Mouse (Mus musculus) right cerebral cortex, postnatal 14 days (tissue): Measurements from ENCODE around the gene Tinagl1.

Experiments used
- DNase-seq: peaks from one replicate; pipeline ENCODE4 v3.0.0; 2022

Tinagl1 gene

DNA sequence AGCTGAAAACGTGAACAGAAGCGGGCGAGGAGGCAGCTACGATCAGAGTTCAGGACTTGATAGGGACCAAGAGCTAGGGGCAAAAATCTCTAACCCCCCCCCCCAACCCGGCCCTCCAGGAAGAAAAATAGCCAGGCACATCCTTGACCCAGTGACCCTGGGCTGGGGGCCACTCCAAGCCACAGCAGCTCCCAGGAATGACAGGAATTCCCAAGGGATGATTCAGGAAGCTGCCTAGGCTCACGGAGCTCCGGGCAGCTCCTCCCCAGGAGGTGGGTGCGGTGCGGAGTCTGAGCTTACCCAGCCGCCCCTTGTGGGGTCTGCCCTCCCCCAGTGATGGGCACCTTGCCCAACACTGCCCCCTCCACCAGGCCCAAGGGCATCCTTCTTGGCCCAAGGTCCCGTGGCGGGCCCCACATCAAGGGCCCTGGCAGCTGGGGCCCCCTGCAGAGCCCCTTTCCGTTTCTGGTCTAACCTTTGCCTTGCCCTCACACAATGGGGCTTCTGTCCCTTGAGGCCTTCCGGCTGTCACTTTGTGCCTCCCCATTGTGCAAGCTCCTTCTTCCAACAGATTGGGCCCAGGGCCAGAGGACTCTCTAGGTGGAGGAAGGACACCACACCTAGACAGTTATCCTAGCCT lies at the start of gene Tinagl1:
Tinagl1 (minus strand) TSS at position 51 of the 640 bp plus-strand sequence.
- DNase-seq = no peak

GRCm38 (mm10) chr4:130224071-130224470 lies 49.1 kb upstream of the Tinagl1 start:
- DNase-seq = no peak

DNA sequence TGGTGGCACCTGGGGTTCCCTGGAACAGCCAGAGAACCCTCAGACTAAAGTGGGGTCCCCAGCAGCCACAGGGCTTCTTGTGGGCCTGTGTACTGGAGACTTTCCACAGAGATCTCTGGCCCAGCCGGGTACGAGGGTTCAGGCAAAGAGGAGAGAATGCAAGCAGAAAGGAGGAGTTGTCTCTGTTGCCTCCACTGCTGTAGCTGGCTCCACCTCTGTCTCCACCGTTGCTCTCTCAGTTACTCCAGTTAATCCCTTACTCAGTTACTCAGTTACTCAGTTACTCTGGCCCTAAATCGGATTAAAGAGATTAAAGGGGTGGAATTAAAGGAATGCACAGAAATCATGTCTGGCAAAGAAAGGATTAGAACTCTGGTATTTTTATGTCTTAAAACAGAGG lies 47.3 kb upstream of the Tinagl1 start, which contains the start of gene Gm853:
Gm853 (minus strand) TSS at position 223 of the 400 bp plus-strand sequence.
- DNase-seq = no peak

DNA sequence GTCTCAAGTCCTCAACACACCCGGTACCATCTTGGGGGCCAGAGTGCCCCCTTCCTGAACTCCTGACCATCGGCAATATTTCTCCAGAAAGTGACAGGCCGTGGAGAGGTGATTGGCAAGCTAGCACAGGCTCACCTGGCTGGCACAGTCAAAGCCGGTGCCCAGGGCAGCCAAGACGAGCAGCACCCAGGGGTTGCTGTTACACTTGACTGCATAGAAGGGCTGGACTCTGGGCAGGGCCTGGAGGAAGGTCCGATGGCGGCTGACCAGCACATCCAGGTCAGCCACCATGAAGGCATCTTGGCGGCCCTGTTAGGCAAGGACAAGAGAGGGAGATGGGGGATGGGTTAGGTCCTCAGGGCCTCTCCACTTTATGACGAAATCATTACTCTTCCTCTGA lies 45.3 kb upstream of the Tinagl1 start:
- DNase-seq = no peak

GRCm38 (mm10) chr4:130215392-130215791 lies 40.5 kb upstream of the Tinagl1 start:
- no peak for DNase-seq

- no peak for DNase-seq
Observed at GRCm38 (mm10) chr4:130213857-130214256, 38.9 kb upstream of the Tinagl1 start.

- no peak for DNase-seq
Observed at GRCm38 (mm10) chr4:130213197-130213596, 38.3 kb upstream of the Tinagl1 start.

GRCm38 (mm10) chr4:130212421-130212820 lies 37.5 kb upstream of the Tinagl1 start:
- DNase-seq = no peak

DNA sequence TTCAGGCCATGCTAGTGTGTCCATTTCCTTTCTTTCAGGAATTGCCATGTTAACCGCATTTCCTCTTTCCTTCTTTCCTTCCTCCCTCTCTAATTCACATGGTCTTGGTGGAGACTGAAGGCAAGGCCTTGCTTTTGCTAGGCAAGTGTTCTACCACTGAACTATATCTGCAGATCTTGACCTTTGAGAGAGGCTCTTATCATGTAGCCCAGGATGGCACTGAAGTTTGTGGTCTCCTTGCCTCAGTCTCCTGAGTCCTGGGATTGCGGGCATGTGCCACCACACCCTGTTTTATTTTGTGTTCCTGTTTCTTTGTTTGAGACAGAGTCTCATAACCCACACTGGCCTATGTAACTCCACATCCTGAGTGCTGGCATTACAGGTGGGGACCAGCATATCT lies 36.9 kb upstream of the Tinagl1 start:
- no peak for DNase-seq

- peak; percentile 91 for DNase-seq
Observed at GRCm38 (mm10) chr4:130198694-130199670, 24.1 kb upstream of the Tinagl1 start.

GRCm38 (mm10) chr4:130196542-130196941 lies 21.6 kb upstream of the Tinagl1 start:
- no peak for DNase-seq

DNA sequence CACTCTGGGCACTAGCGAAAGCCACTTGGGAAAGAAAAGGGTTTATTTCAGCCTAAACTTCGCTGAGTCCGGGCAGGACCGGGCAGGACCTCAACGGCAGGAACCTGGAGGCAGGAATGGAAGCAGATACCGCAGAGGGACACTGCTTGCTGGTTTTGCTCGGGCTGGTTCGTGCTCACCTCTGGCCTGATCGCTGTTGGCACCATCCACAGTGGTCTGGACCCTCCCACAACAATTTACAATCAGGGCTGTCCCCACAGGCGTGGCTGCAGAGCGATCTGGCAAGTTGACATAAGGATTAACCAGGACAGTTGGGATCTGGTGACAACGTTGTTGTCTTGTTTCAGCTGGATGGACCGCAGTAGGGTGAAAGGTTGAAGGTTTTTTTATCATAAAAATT lies 21.0 kb upstream of the Tinagl1 start:
- no peak for DNase-seq

DNA sequence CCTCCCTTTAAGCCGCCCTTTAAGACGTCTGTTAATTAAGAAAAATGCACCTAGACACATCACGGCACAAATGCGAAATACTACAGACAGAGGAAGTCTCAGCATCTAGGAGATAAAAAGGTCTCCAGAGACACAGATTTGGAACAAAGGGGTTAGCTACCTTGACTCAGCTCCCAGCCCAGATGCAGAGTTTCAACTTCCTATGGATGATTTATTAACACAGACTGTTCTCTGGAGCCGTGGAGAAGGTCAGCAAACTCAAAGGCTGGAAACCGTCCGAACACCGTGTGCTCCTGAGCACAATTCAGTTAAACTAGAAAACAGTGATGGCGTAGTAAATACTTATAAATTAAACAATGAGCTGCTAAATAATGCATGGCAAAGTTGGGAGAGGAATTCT lies 17.3 kb upstream of the Tinagl1 start:
- DNase-seq = no peak

DNA sequence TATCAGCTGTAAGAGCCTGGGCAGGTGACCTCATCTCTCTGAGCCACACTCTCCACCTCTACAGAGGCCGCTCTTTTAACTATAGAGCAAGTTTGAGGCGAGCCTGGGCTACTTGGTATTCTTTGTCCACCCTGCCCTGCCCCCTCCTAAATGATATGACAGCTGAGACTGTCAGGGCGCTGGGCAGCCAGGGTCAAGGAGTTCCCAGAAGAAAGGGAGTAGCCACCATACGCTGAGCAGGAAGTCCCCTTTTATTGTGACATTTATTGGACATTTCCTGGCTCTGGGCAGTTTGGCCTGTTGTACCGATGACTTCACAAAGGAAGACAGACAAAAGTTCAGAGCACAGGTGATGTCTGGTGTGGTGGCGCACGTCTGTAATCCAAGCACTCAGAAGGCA lies 14.7 kb upstream of the Tinagl1 start:
- DNase-seq = no peak

DNA sequence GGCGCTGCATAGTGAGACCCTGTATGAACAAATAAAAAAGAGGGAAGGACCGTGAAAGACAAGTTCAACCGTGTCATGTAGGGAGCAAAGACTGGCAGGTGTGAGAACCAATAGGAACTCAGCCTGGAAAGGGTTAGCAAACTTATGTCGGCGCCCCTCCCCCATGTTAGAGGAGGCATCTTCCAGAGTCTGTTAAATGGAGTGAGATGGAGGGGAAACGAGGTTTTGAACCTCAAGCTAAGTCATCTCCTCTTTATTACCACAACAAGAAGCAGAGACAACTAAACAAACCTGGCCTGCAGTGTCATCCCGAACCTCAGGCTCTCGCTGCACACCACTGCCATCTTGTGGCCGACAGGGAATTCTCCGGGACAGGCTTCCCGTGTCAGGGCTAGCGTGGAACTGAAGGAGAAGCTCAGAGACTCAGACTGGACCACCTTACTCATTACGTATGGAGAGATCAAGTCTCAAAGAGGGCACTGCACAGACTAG lies 13.9 kb upstream of the Tinagl1 start:
- peak; percentile 88 for DNase-seq

DNA sequence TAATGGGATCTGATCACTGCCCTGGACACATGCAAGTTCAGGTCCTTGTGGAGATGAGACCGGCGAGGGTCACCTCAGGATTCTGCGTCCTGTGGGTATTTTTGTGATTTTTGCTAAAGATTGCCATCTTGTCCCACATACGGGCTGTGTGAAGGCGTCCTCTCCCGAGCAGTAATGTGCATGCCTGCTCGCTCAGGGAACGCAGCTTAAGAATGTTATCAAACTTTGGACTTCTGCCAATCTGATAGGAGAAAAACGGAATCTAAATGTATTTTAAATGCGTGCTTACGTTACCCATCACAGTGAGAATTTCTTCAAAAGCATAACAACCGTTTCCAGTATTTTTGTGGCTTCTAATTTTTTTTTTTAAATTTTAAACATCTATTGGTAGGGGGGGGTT lies 12.0 kb upstream of the Tinagl1 start:
- DNase-seq = no peak

GRCm38 (mm10) chr4:130186450-130186849 lies 11.5 kb upstream of the Tinagl1 start:
- DNase-seq = no peak

- no peak for DNase-seq
Observed at GRCm38 (mm10) chr4:130183879-130184278, 9.0 kb upstream of the Tinagl1 start.

DNA sequence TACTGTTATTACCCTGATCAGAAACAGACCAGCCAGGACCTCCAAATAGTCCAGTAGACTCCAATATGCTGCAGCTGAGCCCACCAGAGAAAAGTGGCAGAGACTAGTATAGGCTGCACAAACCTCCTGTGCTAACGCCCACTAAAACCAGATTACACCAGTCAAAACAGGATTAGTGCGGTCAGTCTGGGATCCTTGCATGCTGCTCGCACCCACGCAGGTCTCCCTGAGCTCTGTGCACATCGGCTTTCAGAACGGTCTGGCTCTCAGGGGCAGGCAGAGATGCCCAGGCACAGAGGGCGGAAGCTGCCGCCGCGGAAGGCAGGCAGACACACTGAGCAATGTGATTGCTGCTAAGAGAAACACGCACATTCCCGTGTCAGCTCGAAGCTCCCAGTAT lies 8.1 kb upstream of the Tinagl1 start:
- DNase-seq = no peak

DNA sequence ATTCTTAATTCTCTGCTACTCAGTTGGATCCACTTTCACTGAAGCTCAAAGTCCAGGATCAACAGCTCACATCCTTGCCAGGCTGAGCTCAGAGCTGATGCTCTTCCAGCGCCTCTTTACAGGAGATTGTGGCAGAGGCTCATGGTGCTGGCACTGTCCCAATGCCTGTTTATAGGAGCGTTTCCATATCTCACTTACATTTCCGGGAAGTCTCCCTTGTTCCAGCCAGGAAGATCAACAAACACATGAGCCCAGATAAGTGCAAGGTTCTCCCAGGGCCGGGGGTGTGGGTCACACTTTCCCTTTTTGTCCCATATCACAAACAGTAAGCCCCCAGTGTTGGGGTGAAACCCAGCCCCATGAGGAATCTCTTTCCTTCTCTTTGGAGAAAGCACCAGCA lies 7.0 kb upstream of the Tinagl1 start:
- no peak for DNase-seq

DNA sequence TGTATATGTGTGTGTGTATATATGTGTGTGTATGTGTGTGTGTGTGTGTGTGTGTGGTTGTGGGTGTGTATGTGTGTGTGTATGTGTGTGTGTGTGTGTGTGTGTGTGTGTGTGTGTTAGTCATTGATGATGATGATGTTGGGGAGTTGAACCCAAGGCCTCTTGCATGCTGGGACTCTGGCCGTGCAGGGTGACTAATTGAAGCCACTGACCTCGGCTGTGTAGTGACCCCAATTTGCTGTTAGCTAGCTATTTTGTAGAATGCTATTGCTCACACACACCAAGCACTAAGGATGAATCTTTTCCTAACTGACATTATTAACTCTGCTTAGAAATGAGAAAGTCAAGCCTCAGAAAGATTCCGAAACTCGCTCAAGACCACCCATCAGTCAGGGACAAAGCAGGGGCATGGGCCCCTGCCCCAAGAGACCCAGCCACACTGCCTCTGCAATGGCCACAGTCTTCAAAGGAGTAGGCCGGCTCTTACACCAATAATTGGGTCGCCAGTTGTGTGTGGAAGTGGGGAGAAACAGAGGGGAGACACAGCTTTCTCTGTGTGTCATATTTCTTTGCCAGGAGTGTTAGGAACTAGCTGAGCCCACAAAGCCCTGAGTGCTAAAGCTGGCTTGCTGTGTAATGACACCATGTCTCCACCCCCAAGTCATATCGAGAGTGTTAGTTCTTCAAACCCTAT lies 6.1 kb upstream of the Tinagl1 start:
- no peak for DNase-seq

DNA sequence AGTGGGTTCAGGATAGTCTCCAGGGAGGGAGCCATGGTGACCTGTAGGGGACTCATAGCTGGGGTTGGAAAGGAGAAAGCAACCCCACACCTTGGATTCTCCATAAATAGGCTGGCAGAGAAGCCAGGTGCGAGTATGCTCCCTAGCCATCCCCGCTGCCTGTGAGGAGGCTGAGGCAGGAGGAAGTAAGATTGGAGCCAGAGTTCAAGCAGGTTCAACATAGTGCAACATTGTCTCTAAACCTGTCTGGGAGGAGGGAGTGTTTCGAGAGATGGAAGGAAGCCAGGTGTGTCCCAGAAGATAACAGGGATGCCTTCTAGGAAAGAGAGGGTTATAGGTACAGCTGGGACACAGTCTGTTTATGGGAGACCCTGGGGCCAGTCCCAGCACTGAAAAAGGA lies 5.0 kb upstream of the Tinagl1 start:
- no peak for DNase-seq

DNA sequence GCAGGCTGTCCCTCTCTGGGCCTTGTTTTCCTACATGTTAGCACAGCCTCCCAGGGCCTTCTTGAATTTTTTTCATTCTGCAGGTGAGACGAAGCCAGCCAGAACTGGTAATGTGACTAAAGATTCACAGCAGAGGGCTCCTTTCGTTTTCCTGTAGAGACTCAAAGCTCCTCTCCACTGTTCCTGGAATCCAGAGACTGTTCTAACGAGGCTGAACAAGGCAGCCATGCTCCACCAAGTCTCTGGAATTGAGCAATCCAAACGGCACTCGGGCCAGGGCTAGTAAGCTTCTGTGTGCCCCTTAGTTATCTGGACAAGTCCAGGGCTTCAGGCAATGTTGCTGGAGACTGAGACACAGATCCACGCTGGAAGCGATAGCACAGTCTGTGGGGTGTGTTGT lies 2.6 kb upstream of the Tinagl1 start:
- DNase-seq = no peak
